Mouse (Mus musculus): ENCODE data around the gene Kifc5b. TPM values are rescaled to one million over a fixed set of nuclear protein-coding genes. Genes with fewer than 3 reads are reported as not detected.
A peak's percentile ranks its signal among the peaks of the same experiment; 100 is the strongest.

The Kifc5b gene
- total and polyA plus RNA-seq, 2 experiments from 2014 or later = 1.5 to 3.3 TPM

GRCm38 (mm10) chr17:26882706-26883105 lies 34.2 kb upstream of the Kifc5b start:
- no peak for TF ChIP-seq CTCF (IDR thresholded peaks at IDR 0.05; ENCODE audit: low read depth)
- no peak for ATAC-seq
- DNase-seq = no peak

GRCm38 (mm10) chr17:26883585-26883984 lies 33.3 kb upstream of the Kifc5b start:
- no peak overlapping the region for H3K4me3 ChIP-seq (ENCODE audit: low read depth, low read length)
- H3K27me3 ChIP-seq (ENCODE audit: insufficient read depth, low read length) = no peaks in the 10 kb centered on the region
- H3K4me1 ChIP-seq (ENCODE audit: insufficient read depth) = peaks cover 14% of the 10 kb centered on the region
- H3K27ac ChIP-seq (ENCODE audit: low read depth, low read length) = no peak overlapping the region
- no peak overlapping the region for H3K4me2 ChIP-seq (ENCODE audit: low read depth)
- no peak for TF ChIP-seq CTCF (IDR thresholded peaks at IDR 0.05; ENCODE audit: low read depth)
- DNase-seq (no peak), ATAC-seq (no peak)
- no peaks in the 10 kb centered on the region for H3K36me3 ChIP-seq (ENCODE audit: insufficient read depth)
- 78% methylated on average over 6 of the region's 6 CpGs for WGBS
- H3K9ac ChIP-seq = no peak overlapping the region
- no peaks in the 10 kb centered on the region for H3K9me3 ChIP-seq (ENCODE audit: low read length)

More at GRCm38 (mm10) chr17:26882706-26883105, 34.2 kb upstream of the Kifc5b start:
- Histone ChIP-seq H3K9me3 (ENCODE audit: low read length) (no peaks in the 10 kb centered on the region), H3K4me2 (ENCODE audit: low read depth) (no peak overlapping the region), H3K4me1 (ENCODE audit: insufficient read depth) (peaks cover 14% of the 10 kb centered on the region), H3K27ac (ENCODE audit: low read depth, low read length) (no peak overlapping the region), H3K4me3 (ENCODE audit: low read depth, low read length) (no peak overlapping the region), H3K9ac (no peak overlapping the region), H3K27me3 (ENCODE audit: insufficient read depth, low read length) (no peaks in the 10 kb centered on the region), H3K36me3 (ENCODE audit: insufficient read depth) (no peaks in the 10 kb centered on the region)
- WGBS = 85% methylated on average over 1 of the region's 1 CpGs

DNA sequence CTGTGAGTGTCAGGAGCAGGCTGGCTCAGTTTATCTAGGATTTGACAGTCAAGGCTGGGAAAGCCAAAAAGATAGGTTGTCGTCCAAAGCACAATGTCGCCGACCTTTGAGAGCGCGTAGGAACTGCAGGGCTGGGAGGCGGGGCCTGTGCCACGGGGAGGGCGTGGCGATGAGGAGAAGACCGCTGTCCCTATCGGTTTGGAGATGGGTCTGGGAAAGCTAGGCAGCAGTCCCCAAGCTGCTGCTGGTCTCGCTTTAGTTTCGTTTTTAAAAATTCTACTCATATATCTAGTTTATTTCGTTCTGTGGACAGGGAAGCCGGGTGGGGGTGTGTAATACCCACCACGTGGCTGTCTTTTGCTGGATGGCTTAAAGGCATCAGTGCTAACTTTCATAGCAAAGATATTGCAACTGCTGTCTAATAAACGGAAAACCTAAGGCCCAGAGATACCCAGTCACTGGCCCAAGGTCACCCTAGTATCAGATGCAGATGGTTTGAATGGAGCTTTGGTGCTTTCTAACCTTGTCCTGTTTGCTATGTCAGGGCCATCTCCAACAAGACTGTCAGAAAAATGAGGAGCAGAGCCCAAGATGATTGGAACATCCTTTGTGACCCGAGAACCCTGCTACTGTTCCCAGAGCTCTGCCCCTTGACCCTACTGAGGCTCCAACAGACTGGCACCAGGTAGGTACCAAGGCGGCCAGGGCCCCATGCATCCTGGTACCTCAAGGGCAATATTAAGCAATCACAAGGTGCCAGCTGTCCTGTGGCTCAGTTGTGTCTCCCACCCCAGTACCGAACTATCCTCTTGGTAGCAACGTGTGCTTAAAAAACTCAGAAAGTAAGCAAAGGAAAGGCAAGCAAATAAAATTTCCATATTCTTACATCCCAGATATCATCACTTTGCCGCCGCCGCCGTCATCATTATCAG lies 31.6 kb upstream of the Kifc5b start:
- Histone ChIP-seq H3K9ac (peak overlapping the region; percentile 43; the same call in 1 of the 2 replicates), H3K4me3 (ENCODE audit: low read depth, low read length) (peak overlapping the region; percentile 37), H3K36me3 (ENCODE audit: insufficient read depth) (no peaks in the 10 kb centered on the region), H3K9me3 (ENCODE audit: low read length) (no peaks in the 10 kb centered on the region), H3K27me3 (ENCODE audit: insufficient read depth, low read length) (no peaks in the 10 kb centered on the region), H3K4me2 (ENCODE audit: low read depth) (peak overlapping the region; percentile 64), H3K4me1 (ENCODE audit: insufficient read depth) (peaks cover 14% of the 10 kb centered on the region), H3K27ac (ENCODE audit: low read depth, low read length) (no peak overlapping the region)
- ATAC-seq (peak; percentile 53; the same call in 1 of the 2 replicates), DNase-seq (peak; percentile 67)
- peak; percentile 62 for TF ChIP-seq CTCF (IDR thresholded peaks at IDR 0.05; ENCODE audit: low read depth)
- 20% methylated on average over 25 of the region's 25 CpGs for WGBS

- TF ChIP-seq CTCF (IDR thresholded peaks at IDR 0.05; ENCODE audit: low read depth) = peak; percentile 99
- Histone ChIP-seq H3K27me3 (ENCODE audit: insufficient read depth, low read length) (no peaks in the 10 kb centered on the region), H3K36me3 (ENCODE audit: insufficient read depth) (no peaks in the 10 kb centered on the region), H3K9me3 (ENCODE audit: low read length) (no peaks in the 10 kb centered on the region), H3K27ac (ENCODE audit: low read depth, low read length) (no peak overlapping the region), H3K4me2 (ENCODE audit: low read depth) (peak overlapping the region; percentile 64), H3K4me1 (ENCODE audit: insufficient read depth) (peaks cover 14% of the 10 kb centered on the region), H3K9ac (0 out of 2 replicates have a peak overlapping the region, but pooled peaks have one; percentile 18), H3K4me3 (ENCODE audit: low read depth, low read length) (peak overlapping the region; percentile 37)
- WGBS = 7% methylated on average over 30 of the region's 30 CpGs
- DNase-seq (peak; percentile 93), ATAC-seq (peak; percentile 98)
Observed at GRCm38 (mm10) chr17:26886047-26886749, 30.7 kb upstream of the Kifc5b start.

DNA sequence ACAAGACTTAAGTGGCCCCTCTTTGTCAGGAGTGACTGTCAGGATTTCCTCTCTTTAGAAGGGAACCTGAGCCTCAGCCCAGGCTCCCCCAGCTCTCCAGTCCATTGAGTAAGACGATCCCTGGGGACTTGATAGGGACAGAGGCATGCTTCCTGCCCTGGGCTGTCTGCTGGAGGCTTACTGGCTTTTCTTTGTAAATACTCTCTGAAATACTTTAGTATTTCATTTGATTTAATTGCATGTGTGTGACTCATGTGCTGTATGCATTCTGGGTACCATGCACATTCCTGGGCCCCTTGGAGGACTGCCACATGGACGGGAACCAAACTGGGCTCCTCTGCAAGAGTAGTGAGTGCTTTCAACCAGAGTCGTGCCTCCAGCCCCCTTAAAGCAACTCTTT lies 29.0 kb upstream of the Kifc5b start:
- no peaks in the 10 kb centered on the region for H3K36me3 ChIP-seq (ENCODE audit: insufficient read depth)
- H3K9me3 ChIP-seq (ENCODE audit: low read length) = no peaks in the 10 kb centered on the region
- H3K27ac ChIP-seq (ENCODE audit: low read depth, low read length) = no peak overlapping the region
- DNase-seq (no peak), ATAC-seq (no peak)
- no peak for TF ChIP-seq CTCF (IDR thresholded peaks at IDR 0.05; ENCODE audit: low read depth)
- WGBS = 27% methylated on average over 3 of the region's 3 CpGs
- H3K9ac ChIP-seq = no peak overlapping the region
- no peak overlapping the region for H3K4me2 ChIP-seq (ENCODE audit: low read depth)
- no peak overlapping the region for H3K4me3 ChIP-seq (ENCODE audit: low read depth, low read length)
- H3K27me3 ChIP-seq (ENCODE audit: insufficient read depth, low read length) = no peaks in the 10 kb centered on the region
- peaks cover 21% of the 10 kb centered on the region for H3K4me1 ChIP-seq (ENCODE audit: insufficient read depth)

GRCm38 (mm10) chr17:26892635-26893375 lies 24.1 kb upstream of the Kifc5b start:
- peak overlapping the region; percentile 10 for H3K4me2 ChIP-seq (ENCODE audit: low read depth)
- H3K27me3 ChIP-seq (ENCODE audit: insufficient read depth, low read length) = no peaks in the 10 kb centered on the region
- TF ChIP-seq CTCF (IDR thresholded peaks at IDR 0.05; ENCODE audit: low read depth) = no peak
- no peak for DNase-seq
- no peak overlapping the region for H3K4me3 ChIP-seq (ENCODE audit: low read depth, low read length)
- WGBS = 13% methylated on average over 16 of the region's 16 CpGs
- peak; percentile 62 for ATAC-seq
- no peak overlapping the region for H3K9ac ChIP-seq
- H3K4me1 ChIP-seq (ENCODE audit: insufficient read depth) = peaks cover 26% of the 10 kb centered on the region
- peak overlapping the region; percentile 45; the same call in 1 of the 2 replicates for H3K27ac ChIP-seq (ENCODE audit: low read depth, low read length)
- H3K9me3 ChIP-seq (ENCODE audit: low read length) = no peaks in the 10 kb centered on the region
- H3K36me3 ChIP-seq (ENCODE audit: insufficient read depth) = no peaks in the 10 kb centered on the region

Measured in forebrain, postnatal 0 days (tissue).